Mouse (Mus musculus) kidney, adult 2 months (tissue): ENCODE measurements around the gene Sptan1. TPM values are rescaled to one million over a fixed set of nuclear protein-coding genes. Genes with fewer than 3 reads are reported as not detected.
A peak's percentile ranks its signal among the peaks of the same experiment; 100 is the strongest.

ENCODE experiments used
- DNase-seq: peaks from one replicate; pipeline ENCODE4 v3.0.0; 2021
- H3K27ac ChIP-seq: fragments of 200-500 bp; 2 replicates; pipeline ENCODE4 v1.5.1; 2012; ENCODE audit warnings: low read depth, low read length, control low read depth, inconsistent platforms; ENCODE audit not compliant: insufficient read depth
- H3K27me3 ChIP-seq: fragments of 200-500 bp; replicated peaks from 2 replicates; pipeline ENCODE4 v1.6.1; 2012; ENCODE audit warnings: mild to moderate bottlenecking, moderate library complexity, low read length, inconsistent platforms; ENCODE audit not compliant: control insufficient read depth, insufficient read depth
- H3K36me3 ChIP-seq: fragments of 200-500 bp; 2 replicates; pipeline ENCODE4 v1.6.1; 2012; ENCODE audit warnings: mild to moderate bottlenecking, moderate library complexity, low read length, inconsistent platforms; ENCODE audit not compliant: control insufficient read depth, insufficient read depth
- H3K4me1 ChIP-seq: fragments of 200-500 bp; 2 replicates; pipeline ENCODE4 v1.6.1; 2011; ENCODE audit warnings: low read length; ENCODE audit not compliant: control insufficient read depth, insufficient read depth
- H3K4me3 ChIP-seq: fragments of 200-500 bp; 2 replicates; pipeline ENCODE4 v1.5.1; 2011; ENCODE audit warnings: mild to moderate bottlenecking, low read depth, low read length, control low read depth; ENCODE audit not compliant: insufficient read depth
- CTCF ChIP-seq: fragments of 200-500 bp; conservative IDR thresholded peaks from 2 replicates; pipeline ENCODE4 v1.5.1; 2011; ENCODE audit warnings: low read depth, mild to moderate bottlenecking, control low read depth, low read length, moderate library complexity, mixed read lengths; ENCODE audit not compliant: insufficient read depth, insufficient read length
- POLR2A ChIP-seq: fragments of 200-500 bp; IDR thresholded peaks from one replicate; pipeline ENCODE4 v1.6.1; 2011; ENCODE audit warnings: low read depth, low read length, control low read depth
- WGBS: fragments of 180-500 bp; shearing (Covaris S2); methylation state at CpG from one replicate; pipeline ENCODE4 v1.1.7; 2018; 5-methylcytosine and 5-hydroxymethylcytosine counted together
- polyA plus RNA-seq: library from polyadenylated mRNA; depleted of rRNA; stranded (reverse); fragments of >200 nt; gene quantifications from 2 replicates; pipeline ENCODE4 v1.2.3, GENCODE M21; 2012

The Sptan1 gene
- polyA plus RNA-seq, 1 experiment: 237 TPM

GRCm38 (mm10) chr2:29940073-29940472, 25.3 kb upstream of the Sptan1 start:
- H3K4me1 ChIP-seq: peaks cover 10% of the 10 kb centered on the region
- no peak overlapping the region for H3K27ac ChIP-seq
- no peak for TF ChIP-seq POLR2A
- no peak for TF ChIP-seq CTCF
- peaks cover 3% of the 10 kb centered on the region for H3K36me3 ChIP-seq
- H3K27me3 ChIP-seq: no peaks in the 10 kb centered on the region
- 72% methylated on average over 9 of the region's 9 CpGs for WGBS
- DNase-seq: peak; percentile 45
- no peak overlapping the region for H3K4me3 ChIP-seq

DNA sequence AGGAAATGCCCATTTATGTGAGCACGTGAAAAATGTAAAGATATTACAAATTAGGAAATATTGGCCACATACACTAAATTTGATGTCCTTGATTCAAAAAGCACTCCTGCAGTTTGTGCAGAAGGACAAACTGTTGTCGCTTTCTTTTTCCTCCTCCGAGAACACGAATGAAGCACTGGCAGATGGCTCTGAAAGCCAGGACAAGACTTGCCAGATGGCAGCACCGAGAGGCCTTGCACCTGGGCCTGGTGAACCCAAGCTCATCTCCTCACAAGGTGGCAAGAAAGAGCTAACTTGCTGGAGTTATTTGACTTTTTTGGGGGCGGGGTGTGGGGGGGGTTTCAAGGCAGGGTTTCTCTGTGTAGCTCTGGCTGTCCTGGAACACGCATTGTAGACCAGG, 24.5 kb upstream of the Sptan1 start:
- no peak overlapping the region for H3K27ac ChIP-seq
- H3K36me3 ChIP-seq: peaks cover 3% of the 10 kb centered on the region
- no peak for DNase-seq
- WGBS: 95% methylated on average over 7 of the region's 7 CpGs
- TF ChIP-seq POLR2A: no peak
- no peak for TF ChIP-seq CTCF
- no peak overlapping the region for H3K4me3 ChIP-seq
- H3K27me3 ChIP-seq: no peaks in the 10 kb centered on the region
- H3K4me1 ChIP-seq: peaks cover 11% of the 10 kb centered on the region

DNA sequence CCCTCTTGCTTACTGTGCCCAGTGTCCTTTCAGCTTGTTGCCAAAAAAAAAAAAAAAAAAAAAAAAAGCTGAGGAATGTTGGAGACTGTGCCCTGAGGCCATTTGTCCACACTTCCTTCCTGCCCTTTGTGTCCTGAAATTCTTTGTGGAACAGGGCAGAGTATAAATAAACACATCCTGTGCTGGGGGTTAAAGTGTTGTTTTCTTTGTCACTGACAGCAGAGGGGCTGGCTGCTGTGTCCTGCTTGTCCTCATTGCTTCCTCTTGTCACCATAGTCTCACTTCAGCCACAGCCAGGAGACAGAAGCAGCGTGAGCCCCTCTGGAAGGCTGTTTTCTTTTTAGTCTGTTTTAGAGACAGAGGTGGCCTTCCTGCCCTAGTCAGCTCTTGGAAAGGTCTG, 20.6 kb upstream of the Sptan1 start:
- 13% methylated on average over 1 of the region's 1 CpGs for WGBS
- DNase-seq: peak; percentile 91
- no peak for TF ChIP-seq CTCF
- no peak for TF ChIP-seq POLR2A
- Histone ChIP-seq H3K36me3 (peaks cover 4% of the 10 kb centered on the region; the same call in 1 of the 2 replicates), H3K27ac (peak overlapping the region; percentile 98), H3K4me1 (peaks cover 7% of the 10 kb centered on the region), H3K27me3 (no peaks in the 10 kb centered on the region), H3K4me3 (no peak overlapping the region)

- Histone ChIP-seq H3K27me3 (no peaks in the 10 kb centered on the region), H3K4me1 (peaks cover 7% of the 10 kb centered on the region), H3K36me3 (peaks cover 17% of the 10 kb centered on the region), H3K4me3 (no peak overlapping the region), H3K27ac (no peak overlapping the region)
- TF ChIP-seq CTCF (no peak), POLR2A (no peak)
- DNase-seq: peak; percentile 40
- 68% methylated on average over 5 of the region's 5 CpGs for WGBS
These were observed 16.5 kb upstream of the Sptan1 start for GRCm38 (mm10) chr2:29948896-29949295.

GRCm38 (mm10) chr2:29961246-29961645, 4.1 kb upstream of the Sptan1 start:
- TF ChIP-seq CTCF: no peak
- no peak for TF ChIP-seq POLR2A
- no peak overlapping the region for H3K27ac ChIP-seq
- H3K36me3 ChIP-seq: peaks cover 2% of the 10 kb centered on the region; the same call in 1 of the 2 replicates
- no peak overlapping the region for H3K4me3 ChIP-seq
- no peak for DNase-seq
- WGBS: 97% methylated on average over 7 of the region's 7 CpGs
- H3K27me3 ChIP-seq: no peaks in the 10 kb centered on the region
- peaks cover 17% of the 10 kb centered on the region for H3K4me1 ChIP-seq

DNA sequence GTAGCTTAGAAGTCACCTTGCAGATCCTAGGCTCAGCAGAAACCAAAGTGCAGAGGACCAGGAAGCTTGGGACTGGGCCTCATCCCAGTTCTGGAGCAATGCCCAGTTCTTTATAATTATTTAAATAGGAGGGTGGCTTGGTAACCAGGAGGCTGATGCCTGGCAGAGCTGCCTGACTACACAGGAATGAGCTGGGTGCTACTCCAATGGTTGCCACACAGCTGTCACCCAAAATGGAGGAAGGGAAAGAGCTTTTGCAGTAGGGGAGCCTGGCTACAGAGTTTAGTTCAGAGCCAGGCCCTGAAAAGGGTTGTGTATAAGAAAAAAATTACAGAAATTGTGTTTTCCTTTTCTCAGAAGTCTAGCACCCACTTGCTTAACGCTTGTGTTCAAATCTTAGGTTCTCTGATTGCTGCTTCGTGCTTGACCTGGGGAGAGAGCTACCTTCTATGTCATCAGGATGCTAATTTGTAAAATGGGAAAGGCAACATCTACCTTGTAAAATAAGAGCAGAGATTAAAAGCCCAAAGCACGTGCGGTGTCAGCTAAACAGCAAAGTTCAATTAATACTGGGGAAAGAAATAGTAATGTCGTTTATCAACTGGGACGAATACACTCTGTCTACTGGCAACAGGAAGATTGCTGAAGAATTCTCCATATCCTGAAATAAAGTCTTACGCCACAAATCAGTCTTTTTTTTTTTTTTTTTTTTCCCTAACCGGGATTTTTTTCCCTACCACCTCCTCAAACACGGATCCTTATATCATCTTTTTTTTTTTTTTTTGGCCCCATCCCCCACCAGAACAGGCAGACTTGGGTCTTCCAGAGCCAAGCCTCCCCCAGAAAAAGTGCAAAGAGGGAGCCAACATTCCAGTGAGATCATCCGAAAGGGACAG, 758 bp upstream of the Sptan1 start:
- no peak for TF ChIP-seq CTCF
- no peak for TF ChIP-seq POLR2A
- 6% methylated on average over 10 of the region's 10 CpGs for WGBS
- H3K4me1 ChIP-seq: peaks cover 30% of the 10 kb centered on the region
- peaks cover 2% of the 10 kb centered on the region; the same call in 1 of the 2 replicates for H3K36me3 ChIP-seq
- peak overlapping the region; percentile 67 for H3K27ac ChIP-seq
- peak overlapping the region; percentile 84 for H3K4me3 ChIP-seq
- peak; percentile 90 for DNase-seq
- H3K27me3 ChIP-seq: no peaks in the 10 kb centered on the region

DNA sequence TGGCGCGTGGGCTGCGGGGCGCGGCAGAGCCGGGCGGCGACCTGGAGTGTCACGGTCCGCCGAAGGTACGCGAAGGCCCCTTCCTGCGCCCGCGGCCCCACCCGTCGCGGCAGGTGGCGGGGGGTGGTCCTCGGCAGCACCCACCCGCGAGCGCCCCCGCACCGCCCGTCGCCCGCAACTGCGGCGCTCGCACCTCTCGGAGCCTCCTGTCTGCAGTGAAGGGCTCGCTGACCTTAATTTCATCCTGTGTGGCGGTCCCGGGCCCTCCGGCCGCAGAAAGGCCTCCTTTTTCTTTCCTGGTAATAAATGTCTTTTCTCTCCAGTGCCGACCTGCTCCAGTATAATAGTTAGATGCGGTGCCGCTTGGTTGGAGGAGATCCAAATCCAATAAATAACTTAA, 546 bp downstream of the Sptan1 start:
- Histone ChIP-seq H3K27me3 (no peaks in the 10 kb centered on the region), H3K4me3 (peak overlapping the region; percentile 84), H3K4me1 (peaks cover 41% of the 10 kb centered on the region), H3K27ac (peak overlapping the region; percentile 96), H3K36me3 (peaks cover 3% of the 10 kb centered on the region; the same call in 1 of the 2 replicates)
- peak; percentile 50 for DNase-seq
- 1% methylated on average over 40 of the region's 41 CpGs for WGBS
- no peak for TF ChIP-seq POLR2A
- TF ChIP-seq CTCF: no peak
